Mouse (Mus musculus): ENCODE results near the gene Olfr1425. TPM values are rescaled to one million over a fixed set of nuclear protein-coding genes. Genes with fewer than 3 reads are reported as not detected.
"Not testable (repeated sequence)": the region's sequence is repeated elsewhere in the genome, so short reads cannot be mapped to it uniquely, and the experiment has no call there.

The Olfr1425 gene
- not detected in 2 replicates for polyA plus RNA-seq (2016; fragmentation: Nextera tagmentation; extraction: Ambion mirVana)

- 91% methylated on average over 4 of the region's 4 CpGs for WGBS
Measured at GRCm38 (mm10) chr19:12077631-12078030, at the start of gene Olfr1425. TSS of gene Olfr1425 (minus strand) at chr19:12077731.

GRCm38 (mm10) chr19:12123103-12123502 lies 45.6 kb upstream of the Olfr1425 start, which contains the start of gene Olfr76:
TSS of gene Olfr76 (minus strand) at chr19:12123203.
- WGBS, result 77% methylated on average over 3 of the region's 3 CpGs
- no peak within 1 kb of the TSS for H3K27ac ChIP-seq

More at GRCm38 (mm10) chr19:12077631-12078030, at the start of gene Olfr1425:
- not testable (repeated sequence) for H3K4me3 ChIP-seq; H3K27ac ChIP-seq; H3K36me3 ChIP-seq; H3K27me3 ChIP-seq (ENCODE audit: insufficient read depth, poor library complexity, severe bottlenecking); H3K9me3 ChIP-seq; H3K4me1 ChIP-seq (replicated peaks); DNase-seq (ENCODE audit: low spot score)

GRCm38 (mm10) chr19:12116464-12116863 lies 38.9 kb upstream of the Olfr1425 start:
- no peak overlapping the region for H3K27ac ChIP-seq
- no peaks in the 10 kb centered on the region for H3K9me3 ChIP-seq
- no peaks in the 10 kb centered on the region for H3K27me3 ChIP-seq (ENCODE audit: insufficient read depth, poor library complexity, severe bottlenecking)
- H3K4me1 ChIP-seq (replicated peaks), result no peaks in the 10 kb centered on the region
- no peaks in the 10 kb centered on the region for H3K36me3 ChIP-seq
- WGBS, result 86% methylated on average over 3 of the region's 3 CpGs
- no peak for DNase-seq (ENCODE audit: low spot score)
- no peak overlapping the region for H3K4me3 ChIP-seq

More at GRCm38 (mm10) chr19:12123103-12123502, 45.6 kb upstream of the Olfr1425 start, which contains the start of gene Olfr76:
- H3K27me3 ChIP-seq (ENCODE audit: insufficient read depth, poor library complexity, severe bottlenecking), result no peaks in the 10 kb centered on the region
- no peaks in the 10 kb centered on the region for H3K4me1 ChIP-seq (replicated peaks)
- DNase-seq (ENCODE audit: low spot score), result no peak
- H3K9me3 ChIP-seq, result no peaks in the 10 kb centered on the region
- H3K4me3 ChIP-seq, result no peak within 1 kb of the TSS
- no peaks in the 10 kb centered on the region for H3K36me3 ChIP-seq

- 70% methylated on average over 1 of the region's 1 CpGs for WGBS
- H3K4me3 ChIP-seq, result no peak within 1 kb of the TSS
- H3K4me1 ChIP-seq (replicated peaks), result no peaks in the 10 kb centered on the region
- no peaks in the 10 kb centered on the region for H3K9me3 ChIP-seq
- H3K36me3 ChIP-seq, result no peaks in the 10 kb centered on the region
- no peaks in the 10 kb centered on the region for H3K27me3 ChIP-seq (ENCODE audit: insufficient read depth, poor library complexity, severe bottlenecking)
- DNase-seq (ENCODE audit: low spot score), result no peak
- no peak within 1 kb of the TSS for H3K27ac ChIP-seq
Measured at GRCm38 (mm10) chr19:12115797-12116196, 38.3 kb upstream of the Olfr1425 start, which contains the start of gene Olfr1428. TSS of gene Olfr1428 (minus strand) at chr19:12115897.

GRCm38 (mm10) chr19:12113807-12114206 lies 36.3 kb upstream of the Olfr1425 start:
- DNase-seq (ENCODE audit: low spot score), result no peak
- Histone ChIP-seq H3K9me3 (no peaks in the 10 kb centered on the region), H3K27ac (no peak overlapping the region), H3K4me1 (replicated peaks) (no peaks in the 10 kb centered on the region), H3K36me3 (no peaks in the 10 kb centered on the region), H3K4me3 (no peak overlapping the region), H3K27me3 (ENCODE audit: insufficient read depth, poor library complexity, severe bottlenecking) (no peaks in the 10 kb centered on the region)
- WGBS, result 83% methylated on average over 1 of the region's 1 CpGs

GRCm38 (mm10) chr19:12104541-12104940 lies 27.0 kb upstream of the Olfr1425 start:
- Histone ChIP-seq H3K4me3 (no peak overlapping the region), H3K4me1 (replicated peaks) (no peaks in the 10 kb centered on the region), H3K9me3 (no peaks in the 10 kb centered on the region), H3K27me3 (ENCODE audit: insufficient read depth, poor library complexity, severe bottlenecking) (no peaks in the 10 kb centered on the region), H3K27ac (no peak overlapping the region), H3K36me3 (no peaks in the 10 kb centered on the region)
- no peak for DNase-seq (ENCODE audit: low spot score)
- 86% methylated on average over 1 of the region's 1 CpGs for WGBS

GRCm38 (mm10) chr19:12103234-12103633 lies 25.7 kb upstream of the Olfr1425 start, which contains the start of gene Olfr1427:
TSS of gene Olfr1427 (minus strand) at chr19:12103334.
- Histone ChIP-seq H3K36me3 (no peaks in the 10 kb centered on the region), H3K4me3 (no peak within 1 kb of the TSS), H3K9me3 (no peaks in the 10 kb centered on the region), H3K4me1 (replicated peaks) (no peaks in the 10 kb centered on the region), H3K27me3 (ENCODE audit: insufficient read depth, poor library complexity, severe bottlenecking) (no peaks in the 10 kb centered on the region), H3K27ac (no peak within 1 kb of the TSS)
- WGBS, result 98% methylated on average over 2 of the region's 2 CpGs
- DNase-seq (ENCODE audit: low spot score), result no peak

GRCm38 (mm10) chr19:12091913-12092312 lies 14.4 kb upstream of the Olfr1425 start, which contains the start of gene Olfr1426:
TSS of gene Olfr1426 (minus strand) at chr19:12092013.
- 76% methylated on average over 1 of the region's 1 CpGs for WGBS
- Histone ChIP-seq H3K27me3 (ENCODE audit: insufficient read depth, poor library complexity, severe bottlenecking) (no peaks in the 10 kb centered on the region), H3K27ac (no peak within 1 kb of the TSS), H3K4me1 (replicated peaks) (no peaks in the 10 kb centered on the region), H3K36me3 (no peaks in the 10 kb centered on the region), H3K9me3 (no peaks in the 10 kb centered on the region), H3K4me3 (no peak within 1 kb of the TSS)
- DNase-seq (ENCODE audit: low spot score), result no peak

- DNase-seq (ENCODE audit: low spot score); H3K36me3 ChIP-seq; H3K4me1 ChIP-seq (replicated peaks); H3K27ac ChIP-seq; H3K27me3 ChIP-seq (ENCODE audit: insufficient read depth, poor library complexity, severe bottlenecking); H3K9me3 ChIP-seq; H3K4me3 ChIP-seq: not testable (repeated sequence)
- 84% methylated on average over 1 of the region's 1 CpGs for WGBS
Measured at GRCm38 (mm10) chr19:12069546-12069945, 8.0 kb downstream of the Olfr1425 start.

GRCm38 (mm10) chr19:12067806-12068205 lies 9.7 kb downstream of the Olfr1425 start:
- not testable (repeated sequence) for DNase-seq (ENCODE audit: low spot score); H3K27ac ChIP-seq; H3K9me3 ChIP-seq; H3K4me1 ChIP-seq (replicated peaks); H3K4me3 ChIP-seq; H3K27me3 ChIP-seq (ENCODE audit: insufficient read depth, poor library complexity, severe bottlenecking); H3K36me3 ChIP-seq
- WGBS, result 54% methylated on average over 1 of the region's 1 CpGs

- H3K4me1 ChIP-seq (replicated peaks); H3K9me3 ChIP-seq; H3K36me3 ChIP-seq; H3K27ac ChIP-seq; DNase-seq (ENCODE audit: low spot score); H3K4me3 ChIP-seq; H3K27me3 ChIP-seq (ENCODE audit: insufficient read depth, poor library complexity, severe bottlenecking): not testable (repeated sequence)
- 88% methylated on average over 1 of the region's 1 CpGs for WGBS
Measured at GRCm38 (mm10) chr19:12062582-12062981, 14.9 kb downstream of the Olfr1425 start, which contains the start of gene Olfr1424. TSS of gene Olfr1424 (minus strand) at chr19:12062682.

- H3K36me3 ChIP-seq, result no peaks in the 10 kb centered on the region
- whole genome bisulfite sequencing, result 83% methylated on average over 5 of the region's 5 CpGs
Measured at GRCm38 (mm10) chr19:12043163-12043562, 34.4 kb downstream of the Olfr1425 start.

GRCm38 (mm10) chr19:12041217-12041616 lies 36.3 kb downstream of the Olfr1425 start, which contains the start of gene Olfr1423:
TSS of gene Olfr1423 (minus strand) at chr19:12041317.
- H3K27me3 ChIP-seq (ENCODE audit: insufficient read depth, poor library complexity, severe bottlenecking), result no peaks in the 10 kb centered on the region
- no peaks in the 10 kb centered on the region for H3K4me1 ChIP-seq (replicated peaks)
- H3K4me3 ChIP-seq, result no peak within 1 kb of the TSS
- H3K27ac ChIP-seq, result no peak within 1 kb of the TSS
- no peaks in the 10 kb centered on the region for H3K9me3 ChIP-seq
- WGBS, result 68% methylated on average over 2 of the region's 2 CpGs
- H3K36me3 ChIP-seq, result no peaks in the 10 kb centered on the region
- DNase-seq (ENCODE audit: low spot score), result no peak

More at GRCm38 (mm10) chr19:12043163-12043562, 34.4 kb downstream of the Olfr1425 start:
- Histone ChIP-seq H3K4me1 (replicated peaks) (no peaks in the 10 kb centered on the region), H3K27me3 (ENCODE audit: insufficient read depth, poor library complexity, severe bottlenecking) (no peaks in the 10 kb centered on the region), H3K4me3 (no peak overlapping the region), H3K9me3 (no peaks in the 10 kb centered on the region), H3K27ac (no peak overlapping the region)
- DNase-seq (ENCODE audit: low spot score), result no peak

- no peaks in the 10 kb centered on the region for H3K4me1 ChIP-seq (replicated peaks)
- no peaks in the 10 kb centered on the region for H3K36me3 ChIP-seq
- no peak overlapping the region for H3K4me3 ChIP-seq
- no peaks in the 10 kb centered on the region for H3K27me3 ChIP-seq (ENCODE audit: insufficient read depth, poor library complexity, severe bottlenecking)
- no peak overlapping the region for H3K27ac ChIP-seq
- no peak for DNase-seq (ENCODE audit: low spot score)
- H3K9me3 ChIP-seq, result no peaks in the 10 kb centered on the region
Measured at GRCm38 (mm10) chr19:12037727-12038126, 39.8 kb downstream of the Olfr1425 start.
